Mouse (Mus musculus) heart, adult 2 months (tissue): ENCODE results near the gene Tcl1b3.

ENCODE experiments used
- CTCF ChIP-seq: fragments of 200-600 bp; IDR thresholded peaks from 2 replicates; pipeline ENCODE4 v1.8.1; 2022; ENCODE audit warnings: antibody characterized with exemption, mild to moderate bottlenecking, moderate library complexity
- EP300 ChIP-seq: fragments of 200-500 bp; IDR thresholded peaks from 2 replicates; pipeline ENCODE4 v1.6.1; 2011; ENCODE audit warnings: low read depth, low read length, control low read depth; ENCODE audit not compliant: insufficient read depth
- POLR2A ChIP-seq: fragments of 200-500 bp; IDR thresholded peaks from 2 replicates; pipeline ENCODE4 v1.6.1; 2011; ENCODE audit warnings: mild to moderate bottlenecking, low read depth, low read length, control low read depth; ENCODE audit not compliant: insufficient read depth

GRCm38 (mm10) chr12:105207071-105207470 lies 16.2 kb downstream of the Tcl1b3 start:
- TF ChIP-seq CTCF = no peak
- TF ChIP-seq POLR2A = no peak
- no peak for TF ChIP-seq EP300
